Comparison of ENCODE assay signal across 18 mouse cellular contexts in genomic region chr8:126655565-126655964, GRCm38 (mm10).
DNase-seq lines count a peak whose midpoint lies in the region; ATAC-seq lines count a peak whose summit lies in the region.
"Had no signal": no experiment of that assay in that cellular context is flagged by ENCODE, and none has a peak within 500 bp of the region (broad histone marks: within the 10 kb centered on the region; RNA-seq: fewer than 3 reads in every experiment).

No protein-coding gene starts in this region.

- H3K4me2 ChIP-seq in hindbrain, embryonic 13.5 days = no peak overlapping the region
- H3K4me2 ChIP-seq in hindbrain, embryonic 11.5 days (replicated peaks; ENCODE audit: low read depth, low read length) = no peak overlapping the region
- H3K4me2 ChIP-seq in midbrain, embryonic 15.5 days = no peak overlapping the region
- no peak overlapping the region for H3K4me2 ChIP-seq in midbrain, embryonic 14.5 days (ENCODE audit: low read length)
- H3K4me2 ChIP-seq in embryonic facial prominence, embryonic 13.5 days = no peak overlapping the region
- no peak overlapping the region for H3K4me2 ChIP-seq in neural tube, embryonic 15.5 days
- H3K4me2 ChIP-seq: heart, embryonic 12.5 days; liver, embryonic 15.5 days had no signal

- no peaks in the 10 kb centered on the region for H3K27me3 ChIP-seq in hindbrain, embryonic 13.5 days
- H3K27me3 ChIP-seq in hindbrain, embryonic 11.5 days (ENCODE audit: control insufficient read depth, insufficient read depth, low read length) = no peaks in the 10 kb centered on the region
- H3K27me3 ChIP-seq in midbrain, embryonic 15.5 days (replicated peaks) = no peaks in the 10 kb centered on the region
- no peaks in the 10 kb centered on the region for H3K27me3 ChIP-seq in midbrain, embryonic 14.5 days (ENCODE audit: control insufficient read depth, insufficient read depth, low read length)
- no peaks in the 10 kb centered on the region for H3K27me3 ChIP-seq in embryonic facial prominence, embryonic 13.5 days
- H3K27me3 ChIP-seq in neural tube, embryonic 15.5 days (replicated peaks) = no peaks in the 10 kb centered on the region
- H3K27me3 ChIP-seq: CH12.LX; heart, embryonic 12.5 days; liver, embryonic 15.5 days had no signal

- no peaks in the 10 kb centered on the region for H3K9me3 ChIP-seq in hindbrain, embryonic 13.5 days
- no peaks in the 10 kb centered on the region for H3K9me3 ChIP-seq in hindbrain, embryonic 11.5 days (ENCODE audit: control insufficient read depth, low read length)
- H3K9me3 ChIP-seq in midbrain, embryonic 15.5 days = no peaks in the 10 kb centered on the region
- H3K9me3 ChIP-seq in midbrain, embryonic 14.5 days (ENCODE audit: control insufficient read depth, low read length) = no peaks in the 10 kb centered on the region
- H3K9me3 ChIP-seq in embryonic facial prominence, embryonic 13.5 days = no peaks in the 10 kb centered on the region
- H3K9me3 ChIP-seq in neural tube, embryonic 15.5 days (replicated peaks) = no peaks in the 10 kb centered on the region
- H3K9me3 ChIP-seq: heart, embryonic 12.5 days; liver, embryonic 15.5 days had no signal

- DNase-seq in hindbrain, embryonic 11.5 days (ENCODE audit: low spot score) = no peak
- no peak for DNase-seq in midbrain, embryonic 14.5 days
- DNase-seq in heart, adult 11 months = no peak
- DNase-seq: cerebellum, adult 2 months; cerebellum, postnatal 36 days; heart, postnatal 14 days; kidney, adult 11 months; kidney, postnatal 4 days; layer of hippocampus, adult 9-11 months; thymus, postnatal 4 days had no signal

- H3K36me3 ChIP-seq in hindbrain, embryonic 13.5 days = no peaks in the 10 kb centered on the region
- no peaks in the 10 kb centered on the region for H3K36me3 ChIP-seq in hindbrain, embryonic 11.5 days (ENCODE audit: control insufficient read depth, insufficient read depth, low read length)
- H3K36me3 ChIP-seq in midbrain, embryonic 15.5 days (replicated peaks) = no peaks in the 10 kb centered on the region
- H3K36me3 ChIP-seq in midbrain, embryonic 14.5 days (ENCODE audit: control insufficient read depth, insufficient read depth, low read length) = no peaks in the 10 kb centered on the region
- H3K36me3 ChIP-seq in embryonic facial prominence, embryonic 13.5 days = no peaks in the 10 kb centered on the region
- no peaks in the 10 kb centered on the region for H3K36me3 ChIP-seq in neural tube, embryonic 15.5 days
- H3K36me3 ChIP-seq: heart, embryonic 12.5 days; liver, embryonic 15.5 days had no signal

- H3K27ac ChIP-seq in hindbrain, embryonic 13.5 days = peak overlapping the region; percentile 78
- H3K27ac ChIP-seq in hindbrain, embryonic 11.5 days (ENCODE audit: low read depth, low read length) = no peak overlapping the region
- 0 out of 2 replicates have a peak overlapping the region, but pooled peaks have one; percentile 70 for H3K27ac ChIP-seq in midbrain, embryonic 15.5 days
- no peak overlapping the region for H3K27ac ChIP-seq in midbrain, embryonic 14.5 days (replicated peaks; ENCODE audit: low read depth, low read length)
- H3K27ac ChIP-seq in embryonic facial prominence, embryonic 13.5 days = peak overlapping the region; percentile 80
- H3K27ac ChIP-seq in neural tube, embryonic 15.5 days (replicated peaks) = peak overlapping the region; percentile 76; the same call in 1 of the 2 replicates
- H3K27ac ChIP-seq: left cerebral cortex, adult 2 months; liver, embryonic 15.5 days had no signal

- 56% methylated on average over 2 of the region's 2 CpGs for WGBS in hindbrain, embryonic 13.5 days
- 73% methylated on average over 2 of the region's 2 CpGs for WGBS in hindbrain, embryonic 11.5 days
- 50% methylated on average over 2 of the region's 2 CpGs for WGBS in midbrain, embryonic 15.5 days
- 70% methylated on average over 2 of the region's 2 CpGs for WGBS in midbrain, embryonic 14.5 days
- WGBS in embryonic facial prominence, embryonic 13.5 days = 18% methylated on average over 2 of the region's 2 CpGs
- WGBS in neural tube, embryonic 15.5 days = 70% methylated on average over 2 of the region's 2 CpGs

- H3K4me3 ChIP-seq in hindbrain, embryonic 13.5 days = no peak overlapping the region
- H3K4me3 ChIP-seq in hindbrain, embryonic 11.5 days (ENCODE audit: low read depth, low read length) = no peak overlapping the region
- no peak overlapping the region for H3K4me3 ChIP-seq in midbrain, embryonic 15.5 days
- no peak overlapping the region for H3K4me3 ChIP-seq in midbrain, embryonic 14.5 days (replicated peaks; ENCODE audit: low read depth, low read length)
- no peak overlapping the region for H3K4me3 ChIP-seq in embryonic facial prominence, embryonic 13.5 days
- H3K4me3 ChIP-seq in neural tube, embryonic 15.5 days (replicated peaks) = no peak overlapping the region
- H3K4me3 ChIP-seq: heart, embryonic 12.5 days; left cerebral cortex, adult 2 months; liver, embryonic 15.5 days had no signal

- H3K9ac ChIP-seq in hindbrain, embryonic 13.5 days = no peak overlapping the region
- no peak overlapping the region for H3K9ac ChIP-seq in hindbrain, embryonic 11.5 days (ENCODE audit: low read depth, low read length)
- no peak overlapping the region for H3K9ac ChIP-seq in midbrain, embryonic 15.5 days
- no peak overlapping the region for H3K9ac ChIP-seq in midbrain, embryonic 14.5 days (replicated peaks; ENCODE audit: low read length)
- 0 out of 2 replicates have a peak overlapping the region, but pooled peaks have one; percentile 11 for H3K9ac ChIP-seq in embryonic facial prominence, embryonic 13.5 days
- no peak overlapping the region for H3K9ac ChIP-seq in neural tube, embryonic 15.5 days (replicated peaks)
- H3K9ac ChIP-seq: heart, embryonic 12.5 days; liver, embryonic 15.5 days had no signal

- no peak for ATAC-seq in hindbrain, embryonic 13.5 days (ENCODE audit: low FRiP score)
- ATAC-seq in hindbrain, embryonic 11.5 days (ENCODE audit: low FRiP score) = no peak
- ATAC-seq in midbrain, embryonic 15.5 days (replicated peaks) = no peak
- ATAC-seq in midbrain, embryonic 14.5 days (ENCODE audit: low FRiP score, low TSS enrichment) = no peak
- ATAC-seq in embryonic facial prominence, embryonic 13.5 days (ENCODE audit: insufficient number of reproducible peaks, insufficient read depth, low FRiP score, low TSS enrichment, low read depth) = no peak
- no peak for ATAC-seq in neural tube, embryonic 15.5 days (ENCODE audit: low FRiP score)

- H3K4me1 ChIP-seq in hindbrain, embryonic 13.5 days (replicated peaks) = peaks cover 42% of the 10 kb centered on the region
- H3K4me1 ChIP-seq in hindbrain, embryonic 11.5 days (replicated peaks; ENCODE audit: control insufficient read depth, insufficient read depth, low read length) = peaks cover 3% of the 10 kb centered on the region
- H3K4me1 ChIP-seq in midbrain, embryonic 15.5 days = peaks cover 43% of the 10 kb centered on the region
- H3K4me1 ChIP-seq in midbrain, embryonic 14.5 days (ENCODE audit: control insufficient read depth, insufficient read depth, low read length) = peaks cover 23% of the 10 kb centered on the region
- H3K4me1 ChIP-seq in embryonic facial prominence, embryonic 13.5 days = peaks cover 46% of the 10 kb centered on the region
- H3K4me1 ChIP-seq in neural tube, embryonic 15.5 days = peaks cover 34% of the 10 kb centered on the region

Comparison
In these comparisons a context has a peak if more than half of its experiments do, and no peak if none do; other contexts are left out.
1. H3K27ac ChIP-seq: peak in hindbrain, embryonic 13.5 days (single experiment), midbrain, embryonic 15.5 days (single experiment), embryonic facial prominence, embryonic 13.5 days (single experiment) and neural tube, embryonic 15.5 days (single experiment); none in hindbrain, embryonic 11.5 days (single experiment) and midbrain, embryonic 14.5 days (single experiment).